Mouse (Mus musculus) gastrocnemius, postnatal 4 days (tissue): ENCODE measurements around the gene Hddc3. TPM values are rescaled to one million over a fixed set of nuclear protein-coding genes. Genes with fewer than 3 reads are reported as not detected.
A peak's percentile ranks its signal among the peaks of the same experiment; 100 is the strongest.

Experiments used
- DNase-seq, 2 experiments: peaks; one replicate each; pipeline ENCODE4 v3.0.0; 2021 to 2022; ENCODE audit warnings: low spot score in 2 of 2, mixed read lengths in 2 of 2
- total RNA-seq, 2 experiments: library from RNA; stranded (reverse); gene quantifications; 2 replicates each; pipeline ENCODE4 v1.2.3; 2021

Hddc3 gene
- total RNA-seq, 2 experiments from 2014 or later = 48.0 to 48.3 TPM

DNA sequence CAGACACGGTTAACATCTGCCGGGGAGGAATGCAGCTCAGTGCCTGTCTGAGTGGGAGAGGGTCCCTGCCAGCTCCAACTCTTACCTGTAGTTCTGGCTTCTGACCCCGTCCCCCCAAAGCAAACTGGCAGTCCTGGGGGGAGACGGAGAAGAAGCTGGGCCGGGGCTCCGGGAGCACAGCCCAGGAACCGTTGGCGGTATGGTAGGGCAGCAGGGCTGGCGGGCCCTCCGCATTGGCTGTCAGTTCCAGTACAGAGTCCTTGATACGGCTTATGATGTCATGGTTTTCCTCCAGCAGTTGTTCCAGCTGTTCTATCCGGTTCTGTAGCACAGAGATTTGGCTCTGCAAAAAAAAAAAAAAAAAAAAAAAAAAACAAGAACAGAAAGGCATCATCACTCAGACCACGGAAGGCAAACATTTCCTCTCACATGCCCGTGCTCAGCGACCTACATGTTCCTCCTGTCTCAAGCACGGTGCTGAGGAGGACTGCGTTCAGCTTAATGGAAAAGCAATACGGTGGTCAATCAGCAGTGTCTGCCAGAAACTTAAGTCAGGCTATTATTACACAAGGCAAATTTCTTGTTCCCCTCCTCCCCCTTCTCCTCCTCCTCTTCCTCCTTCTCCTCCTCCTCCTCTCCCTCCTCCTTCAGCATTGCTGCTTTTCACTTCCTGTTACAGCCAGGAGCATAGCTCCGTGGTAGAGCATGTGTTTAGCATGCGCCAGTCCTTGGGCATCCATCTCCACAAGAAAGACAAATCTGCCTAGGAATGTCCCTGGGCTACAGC is 25.9 kb downstream of the Hddc3 start:
- DNase-seq = no peak

- DNase-seq = no peak
These were observed 26.6 kb downstream of the Hddc3 start for GRCm38 (mm10) chr7:80369461-80369860.

DNA sequence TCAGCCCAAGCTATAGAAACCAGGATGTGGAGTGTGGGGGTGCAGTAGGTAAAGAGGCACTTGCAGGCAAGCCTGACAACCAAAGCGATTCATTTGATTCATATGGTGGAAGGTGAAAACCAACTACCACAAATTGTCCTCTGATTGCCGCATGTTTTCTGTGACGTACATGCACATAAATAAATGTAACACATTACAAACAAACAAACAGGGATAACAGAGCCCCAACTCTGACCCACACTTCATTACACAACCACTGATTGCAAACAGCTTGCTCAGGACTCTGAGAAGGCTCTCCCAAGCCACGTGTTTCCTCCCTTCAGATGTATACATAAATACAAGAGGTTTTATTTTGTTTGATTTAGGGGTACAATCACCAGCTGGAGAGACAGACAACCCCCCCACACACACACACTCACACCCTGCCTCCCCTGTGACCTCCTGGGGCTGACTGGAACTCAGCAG is 27.1 kb downstream of the Hddc3 start:
- DNase-seq = no peak

GRCm38 (mm10) chr7:80370649-80371040 is 27.7 kb downstream of the Hddc3 start:
- peak; percentile 55 to 73 for DNase-seq

- DNase-seq = peak; percentile 80 to 85
These were observed 28.3 kb downstream of the Hddc3 start, which contains the start of gene Man2a2 for GRCm38 (mm10) chr7:80371041-80371751. TSS of gene Man2a2 (minus strand) at chr7:80371375.

DNA sequence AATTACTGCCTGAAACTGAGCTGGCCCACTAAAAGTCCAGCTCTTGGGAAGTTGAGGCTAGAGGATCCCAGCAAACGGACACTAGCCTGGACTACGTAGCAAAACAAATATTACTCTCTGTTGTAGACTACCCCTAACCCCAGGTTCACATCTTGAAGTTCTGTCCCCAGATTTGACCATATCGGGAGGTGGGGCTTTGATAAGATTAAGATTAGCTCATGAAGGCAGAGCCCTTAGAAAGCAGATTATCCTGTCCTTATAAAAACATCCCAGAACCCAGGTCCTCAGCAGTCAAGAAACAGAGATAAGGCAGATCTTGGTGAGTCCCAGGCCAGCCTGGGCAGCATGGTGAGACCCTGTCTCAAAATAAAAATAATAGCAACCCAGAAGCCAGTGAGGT is 29.3 kb downstream of the Hddc3 start:
- DNase-seq = no peak

DNA sequence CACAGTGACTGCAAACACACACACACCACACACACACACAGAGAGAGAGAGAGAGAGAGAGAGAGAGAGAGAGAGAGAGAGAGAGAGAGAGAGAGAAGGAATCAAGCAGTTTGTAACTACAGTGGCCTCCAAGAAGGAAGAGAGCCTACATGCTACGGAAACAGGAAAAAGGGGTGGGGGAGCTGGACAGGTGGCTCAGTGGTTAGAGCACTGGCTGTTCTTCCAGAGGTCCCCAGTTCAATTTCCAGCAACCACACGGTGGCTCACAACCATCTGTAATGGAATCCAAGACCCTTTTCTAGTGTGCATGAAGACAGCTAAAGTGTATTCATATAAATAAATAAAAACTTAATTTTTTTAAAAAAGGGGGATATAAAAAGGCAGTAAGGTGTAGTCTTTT is 29.8 kb downstream of the Hddc3 start:
- no peak for DNase-seq

DNA sequence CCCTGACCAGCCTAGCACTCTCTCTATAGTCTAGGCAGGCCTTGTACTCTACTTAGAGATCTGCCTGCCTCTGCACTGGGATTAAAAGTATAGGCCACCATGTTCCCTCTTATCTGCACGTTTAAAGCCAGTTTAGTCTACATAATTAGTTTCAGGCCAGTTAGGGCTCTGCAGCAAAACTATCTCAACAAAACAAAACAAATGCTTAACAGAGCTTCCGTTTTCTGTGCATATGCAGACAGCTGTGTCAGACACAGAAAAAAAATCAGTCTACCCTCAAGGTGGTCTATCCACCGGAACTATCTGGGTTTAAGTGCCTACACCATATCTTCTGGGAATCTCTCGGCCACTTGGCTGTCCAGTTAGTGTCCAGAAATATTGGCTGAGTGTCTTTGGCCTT is 30.4 kb downstream of the Hddc3 start:
- DNase-seq = no peak

GRCm38 (mm10) chr7:80373850-80374249 is 30.9 kb downstream of the Hddc3 start:
- DNase-seq = peak in 1 of 2 experiments; percentile 20

- DNase-seq = no peak
These were observed 31.4 kb downstream of the Hddc3 start for GRCm38 (mm10) chr7:80374280-80374679.

GRCm38 (mm10) chr7:80374733-80375132 is 31.8 kb downstream of the Hddc3 start:
- DNase-seq = no peak

DNA sequence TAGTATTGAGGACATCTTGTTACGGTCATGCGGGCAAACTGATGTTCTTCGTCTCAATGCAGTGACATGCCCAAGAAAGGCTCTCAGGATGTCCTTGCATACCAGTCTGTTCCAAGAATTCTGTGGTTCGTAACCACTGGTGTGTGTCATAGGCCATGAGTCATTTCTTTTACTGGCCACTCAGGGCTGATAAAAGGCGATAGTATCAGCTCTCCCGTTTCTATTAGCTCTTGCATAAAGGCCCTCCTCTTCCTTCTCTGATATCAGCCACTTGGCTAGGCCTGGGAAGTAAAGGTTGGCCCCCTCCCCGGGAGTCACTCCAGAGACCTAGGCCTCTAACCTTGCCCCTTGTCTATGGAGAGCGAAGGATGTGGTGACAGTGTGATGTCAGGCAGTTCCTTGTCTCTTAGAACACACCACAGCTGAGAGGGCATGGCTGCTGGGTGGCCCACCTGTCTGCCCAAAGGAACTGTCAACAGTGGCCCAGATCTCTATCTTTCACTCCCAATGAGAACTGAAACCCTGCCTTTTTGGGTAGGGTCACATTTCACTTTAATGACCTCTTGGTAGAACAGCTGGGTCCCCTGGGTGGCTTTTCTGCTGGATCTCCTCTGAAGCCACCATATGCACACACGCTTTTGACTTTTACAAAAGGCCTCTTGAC is 32.6 kb downstream of the Hddc3 start:
- no peak for DNase-seq

DNA sequence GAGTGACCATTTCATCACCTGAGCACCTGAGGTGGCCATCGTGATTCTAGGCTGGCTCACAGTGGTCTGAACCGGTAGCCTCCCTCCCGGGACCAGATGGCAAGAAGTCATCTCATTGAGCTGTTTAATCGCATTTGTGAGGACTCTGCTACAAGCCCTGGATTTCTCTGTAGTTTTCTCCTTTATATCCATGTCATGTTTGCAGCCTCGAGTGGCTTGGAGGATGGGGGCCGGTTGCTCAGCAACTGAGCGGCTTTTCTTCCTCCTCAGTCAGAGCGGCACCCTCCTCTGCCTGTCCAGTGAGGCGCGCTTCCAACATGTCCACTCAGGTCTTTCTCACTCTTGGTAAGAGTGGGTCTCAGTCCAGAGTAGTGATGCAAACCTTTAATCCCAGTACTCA is 33.3 kb downstream of the Hddc3 start:
- no peak for DNase-seq

DNA sequence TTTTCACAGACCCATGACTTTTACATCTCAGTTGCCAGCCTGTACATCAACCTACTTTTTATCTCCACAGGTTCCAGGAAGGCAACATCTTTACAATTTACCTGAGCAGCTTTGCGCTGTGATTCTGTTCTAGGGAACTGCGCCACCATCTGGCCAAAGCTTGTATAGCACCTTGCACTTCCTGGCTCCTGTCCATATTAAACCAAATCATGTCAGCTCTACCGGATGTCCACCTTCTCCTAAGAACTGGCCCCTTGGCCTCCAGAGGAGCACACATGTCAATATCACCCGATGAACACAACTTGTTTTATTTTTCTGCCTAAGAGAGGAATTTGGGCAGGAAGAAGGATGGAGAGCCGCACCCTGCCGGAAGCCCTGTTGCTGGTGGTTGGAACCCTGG is 34.6 kb downstream of the Hddc3 start:
- DNase-seq = no peak

DNA sequence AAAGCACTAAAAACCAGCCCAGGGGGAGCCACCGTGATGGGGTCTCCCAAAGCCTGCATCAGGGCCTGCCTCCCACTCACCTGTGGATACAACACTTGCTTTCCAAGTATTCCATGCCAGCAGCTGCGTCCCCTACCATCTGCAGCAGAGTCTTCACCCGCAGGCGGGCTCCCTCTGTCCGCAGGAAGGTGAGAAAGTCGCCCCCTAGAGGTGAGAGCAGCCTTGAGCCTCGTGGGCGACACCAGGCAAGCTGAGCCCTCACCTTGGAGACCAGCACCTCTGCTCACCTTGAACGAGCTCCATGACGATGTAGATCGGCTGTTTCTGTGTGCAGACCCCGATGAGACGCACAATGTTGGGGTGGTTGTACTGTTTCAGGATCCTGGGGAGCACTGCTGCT is 36.6 kb downstream of the Hddc3 start:
- no peak for DNase-seq

GRCm38 (mm10) chr7:80382919-80383318 is 40.0 kb downstream of the Hddc3 start:
- no peak for DNase-seq

GRCm38 (mm10) chr7:80386235-80386930 is 43.5 kb downstream of the Hddc3 start:
- peak; percentile 89 to 93 for DNase-seq

DNA sequence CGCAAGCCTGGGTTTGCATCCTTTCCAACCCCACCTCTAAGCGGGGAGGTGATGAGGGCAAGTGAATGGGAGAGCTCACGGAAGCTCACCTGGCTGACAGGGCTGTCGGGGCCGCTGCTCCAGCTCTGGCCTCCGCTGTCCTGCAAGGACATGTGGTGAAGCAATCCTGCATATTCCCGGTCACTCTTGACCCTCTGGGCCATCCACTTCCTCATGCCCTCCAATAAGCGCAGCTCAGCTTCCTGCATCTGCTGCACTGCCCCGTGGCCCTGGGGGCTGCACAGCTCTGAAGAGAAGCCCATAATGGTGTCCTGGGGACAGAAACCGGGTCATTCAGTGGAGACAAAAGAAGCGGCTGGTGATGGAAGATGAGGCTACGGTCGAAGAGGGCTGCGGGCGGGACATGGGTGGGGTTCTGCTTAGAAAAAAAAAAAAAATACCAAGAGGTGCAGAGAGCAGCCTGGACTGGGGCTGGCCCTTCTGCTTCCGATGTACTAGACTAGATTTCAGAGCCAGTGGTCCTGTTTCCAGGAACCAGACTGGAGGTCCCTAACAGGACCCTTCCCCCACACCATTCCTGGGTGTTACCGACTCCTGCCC is 44.2 kb downstream of the Hddc3 start:
- DNase-seq = no peak

DNA sequence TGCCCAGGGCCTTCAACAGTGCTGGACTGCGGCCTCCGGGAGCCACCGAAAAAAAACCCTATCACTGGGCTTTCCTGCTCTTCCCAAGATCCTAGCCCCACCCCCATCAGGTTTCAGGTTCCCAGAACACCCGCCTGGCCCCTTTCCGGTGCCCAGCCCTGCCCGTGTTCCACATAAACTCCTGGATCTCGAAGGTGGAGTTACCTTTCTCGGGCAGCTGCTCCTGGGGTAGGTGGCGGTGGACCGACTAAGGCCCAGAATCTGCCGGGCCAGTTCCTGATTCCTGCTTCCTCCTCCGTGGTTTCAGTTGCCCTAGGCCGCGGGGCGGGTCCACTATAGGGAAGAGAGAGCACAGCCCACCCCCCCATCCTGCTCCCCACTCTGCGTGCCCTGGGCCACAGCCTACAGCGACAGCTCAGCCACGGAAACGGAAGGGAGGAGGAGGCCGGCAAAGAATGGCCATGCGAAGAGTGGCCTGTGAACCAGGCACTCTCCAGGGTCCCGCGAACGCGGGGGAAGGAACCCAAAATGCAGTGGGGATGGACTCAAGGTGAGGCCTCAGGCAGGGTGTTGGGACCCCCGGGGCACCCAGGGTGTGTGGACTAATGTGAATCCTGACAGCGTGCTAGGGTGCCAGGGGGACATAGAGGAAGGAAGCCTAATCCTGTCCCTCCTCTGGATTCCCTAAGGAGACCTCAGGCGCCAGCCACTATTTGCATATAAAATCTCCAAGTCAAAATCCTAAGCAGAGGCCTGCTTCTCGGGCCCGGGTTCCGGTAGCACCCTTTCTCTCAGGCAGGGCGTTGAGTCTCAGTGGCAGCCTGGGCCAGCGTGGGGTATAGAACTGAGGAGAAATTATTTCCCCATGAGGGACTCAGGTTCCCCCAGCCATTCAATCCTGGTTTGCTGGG is 45.0 kb downstream of the Hddc3 start, which contains the start of gene Fes:
Gene Fes, minus strand, starts transcription at position 314 of the 911 bp plus-strand sequence.
- DNase-seq = peak in 1 of 2 experiments; percentile 75

DNA sequence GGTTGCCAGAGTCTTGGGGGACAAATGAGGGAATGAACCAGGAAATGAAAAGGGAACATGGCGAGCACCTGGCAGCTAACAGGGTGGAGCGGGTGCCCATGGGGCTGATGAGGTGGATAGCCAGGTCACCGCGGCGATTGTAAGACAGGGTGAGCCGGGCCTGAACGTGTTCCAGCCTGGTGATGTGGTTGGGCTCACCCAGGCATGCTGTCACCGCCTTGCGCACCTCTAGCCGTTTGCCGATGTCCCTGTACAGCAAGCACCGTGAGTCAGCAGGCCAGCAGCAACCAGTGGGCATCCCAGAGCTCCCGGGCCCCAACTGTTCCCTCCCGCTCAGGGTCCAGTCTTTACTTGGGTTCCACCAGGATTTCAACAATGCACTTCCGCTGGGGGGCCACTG is 49.2 kb downstream of the Hddc3 start:
- DNase-seq = no peak
